Mouse (Mus musculus): ENCODE results near the gene Acap1.

DNA sequence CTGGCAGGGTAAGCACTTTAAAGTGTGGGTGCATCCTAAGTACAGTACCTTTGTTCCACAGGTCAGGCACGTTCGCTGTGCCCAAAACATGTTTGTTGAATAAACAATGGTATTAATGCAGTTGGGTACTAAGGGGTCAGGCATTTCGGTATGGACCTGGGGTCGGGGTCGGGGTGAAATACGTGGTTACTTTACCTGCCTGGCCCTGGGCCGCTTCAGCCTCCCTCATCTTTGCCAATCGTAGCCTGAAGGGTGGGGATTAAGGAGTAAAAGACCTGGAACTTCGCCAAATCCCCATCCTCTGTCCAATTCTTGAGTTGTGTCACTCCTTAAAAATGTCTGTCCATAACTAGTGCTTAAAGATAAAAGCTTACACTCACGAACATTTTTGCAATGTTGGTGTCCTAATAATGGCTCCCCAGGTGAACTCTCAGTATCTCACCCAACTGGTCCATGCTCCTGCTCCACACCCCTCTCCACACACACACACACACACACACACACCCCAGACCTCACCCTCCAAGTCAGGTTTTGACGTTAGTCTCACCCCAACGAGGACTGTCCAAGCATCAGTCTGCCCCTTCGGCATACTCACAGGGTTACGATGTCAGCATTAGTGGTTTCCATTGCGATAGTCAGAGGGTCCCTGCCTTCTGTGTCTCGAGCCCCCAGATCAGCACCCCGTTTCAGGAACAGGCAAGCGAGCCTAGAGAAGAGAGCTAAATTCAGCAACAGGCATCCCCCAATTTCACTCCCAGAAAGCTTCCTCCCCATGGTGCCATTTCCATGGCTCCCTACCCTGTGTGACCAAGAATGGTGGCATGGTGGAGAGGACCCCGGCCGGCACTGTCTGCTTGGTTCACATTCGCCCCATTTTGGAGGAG lies 13.3 kb downstream of the Acap1 start:
- TF ChIP-seq EP300 (optimal IDR thresholded peaks at IDR 0.05) (no peak), CTCF (IDR thresholded peaks at IDR 0.05; ENCODE audit: low read depth) (no peak)

All from stomach, postnatal 0 days (tissue).